Mouse (Mus musculus): ENCODE data around the gene Dnajc5g.

DNA sequence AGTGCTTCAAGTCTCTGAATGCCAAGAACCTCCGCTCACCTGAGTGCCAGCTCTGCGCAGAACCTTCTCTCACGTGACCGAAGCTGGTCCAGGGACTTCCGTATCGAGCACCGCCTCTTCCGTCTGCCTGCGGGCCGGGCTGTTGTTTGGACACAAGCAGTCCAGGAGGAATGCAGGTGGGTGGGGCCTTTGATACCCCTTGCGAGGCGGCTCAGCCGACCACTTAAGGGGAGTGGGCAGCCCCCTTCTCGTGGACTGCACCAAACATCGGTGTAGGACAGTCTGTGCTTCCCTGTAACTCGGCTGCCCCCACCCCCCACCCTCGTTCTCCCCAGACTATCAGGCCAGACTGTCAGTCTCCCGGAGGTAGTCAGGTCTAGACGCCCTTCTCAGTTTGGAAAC, 48.1 kb downstream of the Dnajc5g start, which contains the start of gene Mpv17:
- TF ChIP-seq POLR2A (IDR thresholded peaks at IDR 0.05; ENCODE audit: low read depth, low read length), result peak; percentile 84
- no peak for TF ChIP-seq CTCF (IDR thresholded peaks at IDR 0.05; ENCODE audit: extremely low read depth, insufficient read length, insufficient replicate concordance, low read depth, low read length)
